19 mouse cellular contexts compared by ENCODE assay signal in the genomic region with DNA sequence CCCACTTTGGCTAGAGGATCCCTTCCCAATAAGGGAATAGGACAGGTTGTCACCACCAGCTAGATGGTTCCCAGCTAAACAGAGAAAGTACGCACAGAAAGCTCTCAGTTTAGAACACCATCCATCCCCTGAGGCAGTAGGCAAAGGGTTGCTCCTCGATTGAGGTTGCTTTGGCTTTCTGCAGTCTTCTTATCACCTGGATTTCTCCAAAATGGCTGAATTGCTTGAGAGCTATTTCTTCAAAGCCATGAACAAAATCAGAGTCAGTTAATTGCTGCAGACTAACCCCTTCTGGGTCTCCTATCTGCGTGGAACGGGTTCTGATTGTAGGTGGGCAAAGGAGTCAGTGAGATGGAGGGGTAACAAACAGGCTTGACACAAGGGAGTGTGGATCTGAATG. TPM values are rescaled to one million over a fixed set of nuclear protein-coding genes. Genes with fewer than 3 reads are reported as not detected.
DNase-seq lines count a peak whose midpoint lies in the region; ATAC-seq and TF ChIP-seq lines count a peak whose summit lies in the region.
"Had no signal": no experiment of that assay in that cellular context is flagged by ENCODE, and none has a peak within 500 bp of the region (broad histone marks: within the 10 kb centered on the region; RNA-seq: fewer than 3 reads in every experiment).

No protein-coding gene starts in this region.

- no peak overlapping the region for H3K9ac ChIP-seq in ES-E14 (ENCODE audit: insufficient read depth, low read depth, low read length, poor library complexity, severe bottlenecking)
- H3K9ac ChIP-seq in hindbrain, embryonic 14.5 days = no peak overlapping the region
- H3K9ac ChIP-seq: embryonic facial prominence, embryonic 12.5 days; forebrain, embryonic 13.5 days; forebrain, embryonic 15.5 days; forebrain, postnatal 0 days had no signal

- DNase-seq in ES-CJ7 (ENCODE audit: low read depth, low spot score) = peak; percentile 28
- no peak for DNase-seq in ES-E14 (ENCODE audit: low read depth, low spot score)
- peak; percentile 55 for DNase-seq in ZHBTc4 (ENCODE audit: low read depth, low spot score)
- no peak for DNase-seq in gastrocnemius, adult 18-20 months (ENCODE audit: low spot score)
- no peak for DNase-seq in hindbrain, embryonic 14.5 days (ENCODE audit: low spot score)
- DNase-seq: adrenal gland, adult 8-10 months; adrenal gland, postnatal 14 days; adrenal gland, postnatal 36 days; cerebellum, adult 11-12 months; cerebellum, adult 2 months; cerebellum, adult 9-10 months; cerebellum, postnatal 10 days; cerebellum, postnatal 25 days; forebrain, postnatal 0 days had no signal

- peak overlapping the region; percentile 87; the same call in 1 of the 2 replicates for H3K27ac ChIP-seq in ES-E14 (ENCODE audit: insufficient read depth, low read depth, low read length, poor library complexity, severe bottlenecking)
- H3K27ac ChIP-seq in hindbrain, embryonic 14.5 days = no peak overlapping the region
- H3K27ac ChIP-seq: embryonic facial prominence, embryonic 10.5 days; embryonic facial prominence, embryonic 12.5 days; forebrain, embryonic 13.5 days; forebrain, embryonic 15.5 days had no signal

- in situ Hi-C loops in ES-E14 (cut with MboI; ENCODE audit: low sequenced_read_pairs in 2 of 2, unreplicated experiment in 2 of 2) = no loop called here

- 94% methylated on average over 4 of the region's 4 CpGs for WGBS in hindbrain, embryonic 14.5 days

- H3K9me3 ChIP-seq in ES-E14 (ENCODE audit: control insufficient read depth, insufficient read depth, low read depth, low read length) = peaks cover 9% of the 10 kb centered on the region; the same call in 1 of the 2 replicates
- H3K9me3 ChIP-seq in hindbrain, embryonic 14.5 days (ENCODE audit: control insufficient read depth, low read length) = 0 out of 2 replicates have a peak, but pooled peaks cover 4% of the 10 kb centered on the region
- H3K9me3 ChIP-seq: embryonic facial prominence, embryonic 10.5 days; embryonic facial prominence, embryonic 12.5 days; forebrain, embryonic 13.5 days; forebrain, embryonic 15.5 days had no signal

- no peaks in the 10 kb centered on the region for H3K27me3 ChIP-seq in hindbrain, embryonic 14.5 days (ENCODE audit: control insufficient read depth, insufficient read depth, low read length)
- H3K27me3 ChIP-seq: embryonic facial prominence, embryonic 12.5 days; forebrain, embryonic 13.5 days; forebrain, embryonic 15.5 days had no signal

- no peak overlapping the region for H3K4me3 ChIP-seq in ES-E14 (ENCODE audit: insufficient read depth in 1 of 2, low read depth in 1 of 2, low read length in 2 of 2, poor library complexity in 1 of 2, severe bottlenecking in 1 of 2)
- H3K4me3 ChIP-seq in hindbrain, embryonic 14.5 days (replicated peaks; ENCODE audit: low read length) = no peak overlapping the region
- H3K4me3 ChIP-seq: embryonic facial prominence, embryonic 10.5 days; embryonic facial prominence, embryonic 12.5 days; forebrain, embryonic 13.5 days; forebrain, embryonic 15.5 days had no signal

- peaks cover 7% of the 10 kb centered on the region for H3K36me3 ChIP-seq in ES-E14 (ENCODE audit: control insufficient read depth, insufficient read depth, low read length, poor library complexity, severe bottlenecking)
- no peaks in the 10 kb centered on the region for H3K36me3 ChIP-seq in hindbrain, embryonic 14.5 days (replicated peaks; ENCODE audit: control insufficient read depth, insufficient read depth)
- H3K36me3 ChIP-seq: embryonic facial prominence, embryonic 10.5 days; embryonic facial prominence, embryonic 12.5 days; forebrain, embryonic 15.5 days had no signal

- no peak for ATAC-seq in hindbrain, embryonic 14.5 days (ENCODE audit: low FRiP score)
- ATAC-seq: forebrain, embryonic 13.5 days; forebrain, embryonic 15.5 days; forebrain, postnatal 0 days had no signal

- no peak overlapping the region for H3K4me2 ChIP-seq in hindbrain, embryonic 14.5 days (replicated peaks)
- H3K4me2 ChIP-seq: embryonic facial prominence, embryonic 12.5 days; forebrain, embryonic 13.5 days; forebrain, embryonic 15.5 days had no signal

- H3K4me1 ChIP-seq in ES-E14 (ENCODE audit: control insufficient read depth in 2 of 2, insufficient read depth in 2 of 2, low read length in 2 of 2, poor library complexity in 1 of 2) = no peaks in the 10 kb centered on the region
- no peaks in the 10 kb centered on the region for H3K4me1 ChIP-seq in hindbrain, embryonic 14.5 days (replicated peaks; ENCODE audit: control insufficient read depth, insufficient read depth, low read length)
- H3K4me1 ChIP-seq: embryonic facial prominence, embryonic 12.5 days; forebrain, embryonic 13.5 days; forebrain, embryonic 15.5 days had no signal

TF ChIP-seq in ES-E14, 5 proteins besides CTCF, POLR2A, EP300 and RAD21:
- no peak for TF ChIP-seq HCFC1 (IDR thresholded peaks at IDR 0.05; ENCODE audit: borderline replicate concordance, insufficient read depth, low read length)
- no peak for TF ChIP-seq CHD2 (IDR thresholded peaks at IDR 0.05; ENCODE audit: low read depth, low read length)
- no peak for TF ChIP-seq ZNF384 (IDR thresholded peaks at IDR 0.05; ENCODE audit: low read depth, low read length)
- no peak for TF ChIP-seq ZC3H11A (IDR thresholded peaks at IDR 0.05; ENCODE audit: borderline replicate concordance, low read depth, low read length)
- no peak for TF ChIP-seq MAFK (IDR thresholded peaks at IDR 0.05; ENCODE audit: insufficient read depth, low read depth, low read length)

RNA-seq across cellular contexts. Expression of gene Tlr2, which starts 37.2 kb away (rescaled TPM):
- total RNA-seq in ES-E14 (2012; rRNA removed) = 11.8 and 13.8 TPM in 2 replicates
- under 1 TPM; 0.27 to 0.55 TPM for total RNA-seq in gastrocnemius, adult 18-20 months (2021)
- 1.1 and 1.2 TPM in 2 replicates for polyA plus RNA-seq in hindbrain, embryonic 14.5 days (2014; fragmentation: Nextera tagmentation; extraction: Ambion mirVana)
- total RNA-seq: MEL had no signal

Comparison
In these comparisons a context has a peak if more than half of its experiments do, and no peak if none do; other contexts are left out.
1. DNase-seq: peak in ES-CJ7 (single experiment) and ZHBTc4 (single experiment); none in ES-E14 (single experiment), gastrocnemius, adult 18-20 months (single experiment) and hindbrain, embryonic 14.5 days (single experiment).